Mouse (Mus musculus): Measurements from ENCODE around the gene Lrp4.

Gene Lrp4

GRCm38 (mm10) chr2:91457259-91457655 lies at the start of gene Lrp4:
Gene Lrp4 (plus strand): TSS chr2:91457511.
- peak; percentile 84 for DNase-seq

GRCm38 (mm10) chr2:91408031-91408430 lies 49.3 kb upstream of the Lrp4 start:
- no peak for DNase-seq

- DNase-seq = peak; percentile 21
Measured at GRCm38 (mm10) chr2:91411473-91411872, 45.8 kb upstream of the Lrp4 start.

- peak; percentile 26 for DNase-seq
Measured at GRCm38 (mm10) chr2:91412361-91412760, 45.0 kb upstream of the Lrp4 start.

GRCm38 (mm10) chr2:91413811-91414210 lies 43.5 kb upstream of the Lrp4 start:
- no peak for DNase-seq

GRCm38 (mm10) chr2:91421641-91422040 lies 35.7 kb upstream of the Lrp4 start:
- no peak for DNase-seq

GRCm38 (mm10) chr2:91424061-91424720 lies 33.1 kb upstream of the Lrp4 start:
- DNase-seq = no peak

GRCm38 (mm10) chr2:91426321-91426720 lies 31.0 kb upstream of the Lrp4 start:
- no peak for DNase-seq

GRCm38 (mm10) chr2:91429146-91429545 lies 28.2 kb upstream of the Lrp4 start:
- no peak for DNase-seq

- peak; percentile 37 for DNase-seq
Measured at GRCm38 (mm10) chr2:91429915-91430599, 27.3 kb upstream of the Lrp4 start.

- peak; percentile 45 for DNase-seq
Measured at GRCm38 (mm10) chr2:91430600-91430919, 26.8 kb upstream of the Lrp4 start.

GRCm38 (mm10) chr2:91436713-91437112 lies 20.6 kb upstream of the Lrp4 start:
- DNase-seq = no peak

- DNase-seq = no peak
Measured at GRCm38 (mm10) chr2:91437116-91437815, 20.0 kb upstream of the Lrp4 start.

GRCm38 (mm10) chr2:91439271-91439670 lies 18.0 kb upstream of the Lrp4 start:
- no peak for DNase-seq

GRCm38 (mm10) chr2:91439876-91440275 lies 17.4 kb upstream of the Lrp4 start:
- no peak for DNase-seq

GRCm38 (mm10) chr2:91440686-91441085 lies 16.6 kb upstream of the Lrp4 start:
- no peak for DNase-seq

GRCm38 (mm10) chr2:91441715-91442114 lies 15.6 kb upstream of the Lrp4 start:
- no peak for DNase-seq

- no peak for DNase-seq
Measured at GRCm38 (mm10) chr2:91442241-91442640, 15.1 kb upstream of the Lrp4 start.

- peak; percentile 94 for DNase-seq
Measured at GRCm38 (mm10) chr2:91444286-91444892, 12.9 kb upstream of the Lrp4 start, which contains the start of gene 1110051M20Rik. Gene 1110051M20Rik (minus strand): TSS chr2:91444704.

GRCm38 (mm10) chr2:91449662-91450061 lies 7.6 kb upstream of the Lrp4 start:
- DNase-seq = no peak

GRCm38 (mm10) chr2:91450316-91450715 lies 7.0 kb upstream of the Lrp4 start:
- no peak for DNase-seq

- no peak for DNase-seq
Measured at GRCm38 (mm10) chr2:91452658-91453057, 4.7 kb upstream of the Lrp4 start.

- DNase-seq = no peak
Measured at GRCm38 (mm10) chr2:91453231-91454075, 3.9 kb upstream of the Lrp4 start.
